Mouse (Mus musculus) large intestine, adult 2 months (tissue): ENCODE data around the gene Lrrc4b. TPM values are rescaled to one million over a fixed set of nuclear protein-coding genes. Genes with fewer than 3 reads are reported as not detected.

Experiments
- DNase-seq: peaks from one replicate; pipeline ENCODE4 v3.0.0-alpha.2; 2012; ENCODE audit warnings: low read depth, low spot score
- WGBS: fragments of 180-500 bp; shearing (Covaris S2); methylation state at CpG from one replicate; pipeline ENCODE4 v1.1.7; 2018; 5-methylcytosine and 5-hydroxymethylcytosine counted together
- polyA plus RNA-seq: library from polyadenylated mRNA; depleted of rRNA; stranded (reverse); fragments of >200 nt; gene quantifications from 2 replicates; pipeline ENCODE4 v1.2.3, GENCODE M21; 2012; rRNA removed

Lrrc4b gene
- 0.97 TPM in 2 replicates for polyA plus RNA-seq

DNA sequence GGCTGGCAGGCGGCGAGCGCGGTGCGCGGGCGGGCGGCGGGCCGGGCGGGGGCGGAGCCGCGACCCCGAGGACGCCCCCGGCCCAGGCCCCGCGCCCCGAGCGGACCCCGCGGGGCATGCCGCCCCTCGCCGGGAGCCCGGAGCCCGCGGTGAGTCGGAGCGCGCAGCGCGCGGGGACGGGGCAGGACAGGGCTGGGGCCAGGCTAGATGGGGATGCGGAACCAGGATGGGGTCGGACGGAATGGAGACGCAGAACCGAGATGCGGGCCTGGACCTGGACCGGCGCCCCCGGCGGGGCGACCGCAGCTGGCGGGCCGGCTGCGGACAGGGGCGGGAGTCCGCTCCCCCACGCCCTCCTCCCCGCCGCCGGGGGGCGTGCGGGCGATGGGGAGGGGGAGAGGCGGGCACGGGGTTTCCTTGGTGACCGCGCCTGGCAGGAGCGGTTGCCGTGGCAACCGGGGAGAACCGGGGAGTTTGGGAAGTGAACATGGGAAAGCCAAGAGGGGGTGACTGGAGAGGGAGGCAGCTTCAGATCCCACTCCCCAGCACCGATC lies at the start of gene Lrrc4b:
Gene Lrrc4b, plus strand, starts transcription at position 51 of the 554 bp plus-strand sequence.
- DNase-seq: no peak
- WGBS: 3% methylated on average over 48 of the region's 69 CpGs

DNA sequence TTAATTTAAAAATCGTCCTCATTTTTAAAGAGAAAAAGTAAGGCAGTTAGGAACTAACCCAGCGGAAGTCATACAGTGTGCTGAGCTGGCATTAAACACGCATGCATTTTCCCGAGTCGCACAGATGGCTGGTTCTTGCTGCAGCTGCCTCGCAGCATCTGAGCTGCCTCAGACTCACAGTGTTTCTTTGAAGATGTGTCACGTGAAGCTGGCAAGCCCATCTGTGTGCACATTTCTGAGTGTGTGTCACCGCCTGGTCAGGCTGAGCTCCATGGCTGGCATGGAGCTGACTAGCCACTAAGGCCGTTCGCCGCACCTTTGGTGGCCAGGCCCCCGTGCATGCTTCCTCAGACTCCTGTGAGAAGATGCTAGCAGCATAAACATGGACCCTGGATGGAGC lies 46.3 kb upstream of the Lrrc4b start:
- no peak for DNase-seq

DNA sequence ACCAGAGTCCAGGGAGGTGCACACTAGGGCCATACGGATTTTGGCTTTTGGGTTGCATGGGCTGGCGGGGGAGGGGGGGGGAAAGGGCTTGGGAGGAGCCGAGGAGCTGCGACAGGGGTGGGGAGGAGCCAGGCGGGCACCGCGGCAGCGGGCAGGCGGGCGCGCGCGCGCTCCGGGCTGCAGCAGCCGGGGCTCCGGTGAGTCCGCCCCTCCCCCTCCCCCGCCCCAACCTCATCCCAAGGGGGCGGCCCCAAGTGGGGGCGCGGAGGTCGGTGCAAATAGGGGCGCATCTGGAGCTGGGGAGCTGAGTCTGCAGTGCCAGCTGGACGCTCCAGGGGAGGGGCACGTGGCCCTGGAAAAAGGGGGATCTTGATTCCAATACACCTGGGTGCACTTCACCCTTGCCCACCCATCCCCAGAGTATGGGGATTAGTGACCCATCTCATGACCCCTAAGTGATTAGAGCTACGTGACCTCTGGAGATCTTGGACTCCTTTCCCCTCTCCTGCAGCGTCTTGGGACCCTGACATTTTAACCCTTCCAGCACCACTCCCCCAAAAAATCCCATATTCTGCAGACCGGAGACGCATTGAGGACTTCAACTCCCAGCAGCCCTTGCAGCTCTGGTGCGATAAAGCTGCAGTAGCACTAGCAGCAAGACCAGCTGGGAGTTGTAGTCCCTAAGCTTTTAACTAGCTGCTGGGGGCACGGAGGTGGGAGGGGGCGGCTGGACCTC lies 44.7 kb upstream of the Lrrc4b start, which contains the start of gene Syt3:
Gene Syt3, plus strand, starts transcription at position 123 of the 736 bp plus-strand sequence.
- WGBS: under 1% methylated on average over 30 of the region's 33 CpGs
- DNase-seq: no peak

More for the DNA sequence above, 46.3 kb upstream of the Lrrc4b start:
- WGBS: 69% methylated on average over 12 of the region's 12 CpGs

DNA sequence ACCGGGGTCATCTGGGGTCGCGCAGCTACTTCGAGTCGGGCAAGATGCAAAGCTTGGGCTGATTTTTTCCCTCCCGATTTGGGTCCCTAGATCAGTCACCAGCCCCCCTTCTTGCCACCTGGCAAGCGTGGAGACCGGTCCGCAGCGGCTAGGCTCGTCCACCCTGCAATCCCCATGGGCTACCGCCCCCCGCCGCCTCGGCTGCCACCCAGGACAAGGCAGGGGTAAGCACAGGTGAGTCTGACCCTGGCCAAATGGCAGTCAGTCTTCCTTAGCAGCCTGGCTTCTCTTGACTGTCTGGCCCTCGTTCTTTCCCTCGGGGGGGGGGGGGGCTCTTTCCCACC lies 44.1 kb upstream of the Lrrc4b start:
- DNase-seq: no peak
- 1% methylated on average over 17 of the region's 17 CpGs for WGBS

DNA sequence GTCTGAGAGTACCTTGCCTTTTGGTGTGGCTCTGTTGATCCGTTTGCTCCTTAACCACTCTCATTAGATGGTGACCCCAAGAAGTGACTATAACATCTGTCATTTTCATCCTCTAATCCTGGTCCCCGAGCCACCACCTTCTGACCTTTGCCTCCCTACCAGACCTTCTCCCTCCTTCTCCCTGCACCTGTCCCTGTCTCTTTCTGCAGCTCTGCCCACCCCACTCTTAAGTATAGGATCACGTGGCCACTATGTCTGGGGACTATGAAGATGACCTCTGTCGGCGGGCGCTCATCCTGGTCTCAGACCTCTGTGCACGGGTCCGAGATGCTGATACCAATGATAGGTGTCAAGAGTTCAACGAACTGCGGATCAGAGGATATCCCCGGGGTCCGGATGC lies 43.1 kb upstream of the Lrrc4b start, which contains the start of gene 1700008O03Rik:
Gene 1700008O03Rik, minus strand, starts transcription at position 101 of the 400 bp plus-strand sequence.
- 78% methylated on average over 12 of the region's 12 CpGs for WGBS
- no peak for DNase-seq

DNA sequence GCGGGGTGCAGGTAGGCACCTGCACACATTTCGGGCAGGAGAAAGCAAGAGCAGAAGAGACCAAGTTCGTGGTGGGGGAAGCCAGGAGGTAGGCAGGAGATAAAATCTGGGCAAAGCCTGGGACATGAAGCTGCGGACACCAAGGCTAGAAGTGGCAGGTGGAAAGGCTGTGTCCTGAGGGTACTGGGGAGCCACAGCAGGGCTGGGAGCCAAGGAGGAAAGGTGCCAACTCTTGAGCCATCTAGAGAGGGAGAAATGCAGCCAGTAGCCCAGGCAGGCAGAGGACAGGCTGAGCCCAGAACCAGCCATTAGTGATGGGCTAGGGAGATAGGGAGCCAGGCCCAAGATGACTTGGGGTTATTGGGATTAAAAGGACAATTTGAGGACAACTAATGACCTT lies 37.0 kb upstream of the Lrrc4b start:
- 79% methylated on average over 4 of the region's 4 CpGs for WGBS
- no peak for DNase-seq

DNA sequence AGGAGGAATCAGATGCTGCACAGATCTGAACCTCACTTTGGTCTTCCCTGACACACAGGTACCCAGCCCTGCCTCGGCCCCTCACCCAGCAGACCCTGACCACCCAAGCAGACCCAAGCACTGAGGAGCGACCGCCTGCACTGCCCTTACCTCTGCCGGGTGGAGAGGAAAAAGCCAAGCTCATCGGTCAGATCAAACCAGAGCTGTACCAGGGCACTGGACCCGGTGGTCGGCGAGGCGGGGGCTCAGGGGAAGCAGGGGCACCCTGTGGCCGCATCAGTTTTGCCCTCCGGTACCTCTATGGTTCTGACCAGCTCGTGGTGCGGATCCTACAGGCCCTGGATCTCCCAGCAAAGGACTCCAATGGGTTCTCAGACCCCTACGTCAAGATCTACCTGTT lies 36.5 kb upstream of the Lrrc4b start:
- WGBS: 82% methylated on average over 14 of the region's 14 CpGs
- DNase-seq: no peak

DNA sequence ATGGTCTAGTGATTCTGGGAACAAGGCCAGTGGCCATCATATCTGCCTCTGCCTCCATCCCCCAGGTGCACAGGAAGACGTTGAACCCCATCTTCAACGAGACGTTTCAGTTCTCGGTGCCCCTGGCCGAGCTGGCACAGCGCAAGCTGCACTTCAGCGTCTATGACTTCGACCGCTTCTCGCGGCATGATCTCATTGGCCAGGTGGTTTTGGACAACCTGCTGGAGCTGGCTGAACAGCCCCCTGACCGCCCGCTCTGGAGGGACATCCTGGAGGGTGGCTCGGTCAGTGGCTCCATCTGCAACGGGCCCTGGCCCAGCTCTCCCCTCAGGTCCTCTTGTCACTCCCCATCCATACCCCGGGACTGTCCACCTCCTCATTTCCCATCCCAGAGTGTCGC lies 35.5 kb upstream of the Lrrc4b start:
- WGBS: 89% methylated on average over 17 of the region's 17 CpGs
- no peak for DNase-seq

DNA sequence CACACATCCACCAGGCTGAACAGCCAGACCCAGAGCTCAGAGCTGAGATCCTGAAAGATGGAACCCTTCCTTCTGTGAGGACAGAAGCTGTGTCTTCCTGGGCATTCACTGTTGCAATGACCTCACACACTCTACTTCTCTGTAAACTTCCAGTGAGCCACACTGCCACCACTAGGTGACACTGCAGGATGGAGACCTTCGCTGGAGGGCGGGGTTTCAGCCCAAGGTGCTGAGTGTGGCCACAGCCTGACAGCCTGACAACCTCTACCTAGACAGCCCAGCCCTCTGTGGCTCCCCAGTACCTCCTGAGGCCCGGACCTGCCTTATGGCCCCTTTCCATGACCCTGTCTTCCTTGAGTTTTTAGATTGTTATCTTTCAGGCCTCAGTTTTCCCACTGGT lies 30.2 kb upstream of the Lrrc4b start:
- 13% methylated on average over 3 of the region's 3 CpGs for WGBS
- DNase-seq: peak; percentile 28

DNA sequence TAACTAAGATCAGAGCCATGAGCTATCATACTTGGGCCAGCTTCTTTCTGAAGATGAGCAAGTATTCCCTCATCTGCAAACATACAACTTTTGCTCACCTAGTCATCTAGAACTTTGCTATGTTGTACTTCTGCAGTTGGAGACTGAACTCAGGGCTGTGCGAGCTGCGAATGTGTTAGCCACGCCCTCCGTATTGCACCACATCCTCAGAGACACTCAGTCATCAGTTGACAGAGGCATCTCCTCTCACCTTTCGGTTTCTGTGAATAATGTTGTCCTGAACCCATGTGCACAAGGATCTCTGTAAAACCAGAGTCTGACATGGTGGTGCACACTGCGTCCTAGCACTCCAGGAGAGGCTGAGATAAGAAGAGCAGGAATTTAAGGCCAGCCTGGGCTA lies 27.1 kb upstream of the Lrrc4b start:
- DNase-seq: no peak
- 53% methylated on average over 6 of the region's 6 CpGs for WGBS

DNA sequence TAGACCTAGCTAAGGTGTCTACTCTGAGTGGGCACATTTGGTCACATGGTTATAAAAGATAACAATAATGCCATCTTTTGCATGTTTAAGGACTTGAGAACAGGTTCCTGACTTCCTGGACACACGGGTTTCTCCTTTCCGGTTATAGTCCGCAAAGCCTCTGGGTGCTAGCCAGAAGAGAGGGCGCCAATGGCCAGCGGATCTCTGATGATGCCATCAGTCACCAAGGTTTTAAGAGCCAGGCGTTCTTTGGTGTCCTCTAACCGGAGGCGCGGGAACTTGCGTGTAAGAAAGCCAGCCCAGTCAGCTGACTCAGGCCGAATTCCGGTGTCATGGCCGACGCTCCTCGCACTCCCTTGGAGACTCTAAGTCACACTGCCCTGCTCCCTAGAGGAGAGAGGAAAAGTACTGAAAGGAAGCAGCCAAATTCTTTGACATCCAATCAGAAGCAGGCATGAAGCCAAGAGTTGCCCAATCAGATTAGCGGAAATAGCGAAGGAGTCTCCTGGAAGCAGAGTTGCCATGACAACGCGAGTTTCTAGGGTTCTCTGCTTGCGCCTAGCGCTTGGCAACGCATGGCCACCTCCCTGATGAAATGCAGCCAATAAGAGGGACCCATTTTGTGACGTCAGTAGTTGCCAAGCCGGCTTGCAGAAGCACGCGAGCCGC lies 23.3 kb upstream of the Lrrc4b start:
- peak; percentile 16 for DNase-seq
- 4% methylated on average over 27 of the region's 27 CpGs for WGBS

DNA sequence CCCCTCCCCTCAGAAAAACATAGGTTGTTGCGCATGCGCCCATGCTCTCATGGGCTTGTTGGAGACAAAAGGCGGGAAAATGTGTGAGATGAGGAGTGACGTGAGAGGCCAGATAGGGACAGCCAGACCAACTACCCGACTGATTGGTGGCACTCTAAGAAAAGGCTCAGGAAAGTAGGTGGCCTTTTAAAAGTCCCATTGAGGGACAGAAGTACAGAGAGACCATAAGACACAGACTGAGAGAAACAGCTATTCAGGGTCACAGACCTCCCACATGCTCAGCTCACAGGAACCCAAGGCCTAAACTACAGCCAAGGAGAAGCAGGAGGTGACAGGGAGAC lies 22.8 kb upstream of the Lrrc4b start:
- WGBS: 5% methylated on average over 5 of the region's 5 CpGs
- DNase-seq: no peak

DNA sequence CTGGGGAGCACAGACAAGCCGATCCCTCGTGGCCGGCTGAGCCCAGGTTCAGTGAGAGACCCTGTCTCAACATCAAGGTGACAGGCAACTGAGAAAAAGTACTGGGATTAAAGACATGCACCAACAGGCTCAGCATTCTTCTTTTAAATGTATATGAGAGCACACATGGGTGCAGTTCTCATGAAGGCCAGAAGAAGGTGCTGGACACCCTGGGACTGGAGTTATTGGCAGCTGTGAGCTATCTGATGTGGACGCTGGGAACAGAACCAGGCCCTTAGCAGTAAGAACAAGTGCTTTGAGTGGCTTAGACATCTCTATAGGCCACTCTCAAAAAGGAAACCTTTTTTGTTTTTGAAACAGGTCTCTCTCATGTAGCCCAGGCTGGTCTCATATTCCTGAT lies 17.7 kb upstream of the Lrrc4b start:
- 79% methylated on average over 4 of the region's 4 CpGs for WGBS
- no peak for DNase-seq

DNA sequence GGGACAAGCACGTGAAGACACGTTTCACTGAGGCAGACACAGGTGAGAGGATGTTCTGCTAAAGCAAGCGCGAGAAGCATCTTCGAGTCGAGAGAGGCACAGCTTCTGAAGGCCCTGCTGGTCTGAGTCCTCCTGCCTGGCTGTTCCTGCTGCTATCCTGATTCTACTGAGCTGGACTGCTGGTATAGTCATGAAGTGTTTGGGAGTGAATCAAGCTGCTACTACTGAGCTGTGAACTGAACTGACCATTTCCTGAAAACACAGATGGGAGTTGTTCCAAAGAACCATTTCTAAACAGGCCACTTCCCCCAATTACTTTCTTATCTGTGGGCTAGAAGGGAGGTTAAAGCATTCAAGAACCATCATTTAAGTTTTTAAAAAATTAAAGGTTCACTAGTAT lies 15.5 kb upstream of the Lrrc4b start:
- DNase-seq: no peak
- WGBS: 84% methylated on average over 6 of the region's 6 CpGs

DNA sequence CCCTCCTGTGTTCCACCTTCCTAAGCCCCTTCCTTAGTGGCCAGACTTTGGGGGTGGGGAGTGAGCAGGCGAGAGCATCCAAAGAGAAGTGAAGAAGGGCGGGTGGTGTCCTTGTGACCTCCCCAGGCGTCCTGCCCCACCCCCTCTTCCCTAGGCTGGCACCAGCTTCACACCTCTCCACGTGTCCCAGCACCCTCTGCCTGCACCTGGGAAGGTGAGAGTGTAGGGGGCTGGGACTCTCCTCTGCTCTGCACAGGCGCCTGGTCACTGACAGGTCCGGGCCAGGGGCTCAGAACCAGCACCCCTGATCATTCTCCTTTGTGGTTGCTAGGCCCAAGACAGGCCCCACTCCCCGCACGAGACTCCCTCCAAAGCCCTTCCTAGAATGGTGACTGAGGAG lies 1.2 kb upstream of the Lrrc4b start:
- WGBS: 12% methylated on average over 8 of the region's 8 CpGs

DNA sequence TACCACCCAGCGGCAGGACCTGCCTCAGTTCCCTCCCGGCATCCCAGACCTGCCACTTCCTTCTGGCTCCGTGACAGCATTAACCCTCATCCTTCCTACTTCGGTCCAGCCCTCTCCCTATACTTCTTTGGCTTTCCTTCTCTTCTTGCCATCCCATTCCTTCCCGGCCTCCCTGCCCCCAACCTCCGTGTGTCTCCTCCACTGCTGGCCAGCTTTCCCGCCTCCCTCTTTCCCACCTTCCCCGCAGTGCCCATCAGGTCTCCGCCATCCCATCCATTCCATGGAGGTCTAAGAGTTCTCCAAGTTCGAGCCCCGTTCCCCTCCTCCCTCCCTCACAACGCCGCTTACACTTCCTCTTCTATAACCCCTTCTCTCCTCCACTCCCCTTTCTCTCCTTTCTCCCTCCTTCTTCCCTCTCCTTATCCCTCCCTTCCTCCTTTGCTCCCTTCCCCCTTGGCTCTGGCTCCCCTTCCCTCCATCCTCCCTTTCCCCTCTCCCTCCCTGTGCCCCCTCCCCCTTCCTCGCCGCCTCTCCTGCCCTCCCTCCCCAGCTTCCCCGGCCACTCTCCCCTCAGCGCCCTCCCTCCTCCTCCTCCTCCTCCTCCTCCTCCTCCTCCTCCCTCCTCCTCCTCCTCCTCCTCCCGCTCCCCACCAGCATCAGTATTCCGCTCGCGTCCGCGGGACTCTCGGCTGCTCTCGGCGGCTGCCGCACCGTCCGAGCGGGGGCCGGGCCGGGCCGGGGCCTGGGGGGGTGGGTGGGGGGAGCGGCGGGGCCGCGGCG lies 457 bp upstream of the Lrrc4b start:
- no peak for DNase-seq
- 5% methylated on average over 13 of the region's 38 CpGs for WGBS

More for the DNA sequence above, 1.2 kb upstream of the Lrrc4b start:
- no peak for DNase-seq

DNA sequence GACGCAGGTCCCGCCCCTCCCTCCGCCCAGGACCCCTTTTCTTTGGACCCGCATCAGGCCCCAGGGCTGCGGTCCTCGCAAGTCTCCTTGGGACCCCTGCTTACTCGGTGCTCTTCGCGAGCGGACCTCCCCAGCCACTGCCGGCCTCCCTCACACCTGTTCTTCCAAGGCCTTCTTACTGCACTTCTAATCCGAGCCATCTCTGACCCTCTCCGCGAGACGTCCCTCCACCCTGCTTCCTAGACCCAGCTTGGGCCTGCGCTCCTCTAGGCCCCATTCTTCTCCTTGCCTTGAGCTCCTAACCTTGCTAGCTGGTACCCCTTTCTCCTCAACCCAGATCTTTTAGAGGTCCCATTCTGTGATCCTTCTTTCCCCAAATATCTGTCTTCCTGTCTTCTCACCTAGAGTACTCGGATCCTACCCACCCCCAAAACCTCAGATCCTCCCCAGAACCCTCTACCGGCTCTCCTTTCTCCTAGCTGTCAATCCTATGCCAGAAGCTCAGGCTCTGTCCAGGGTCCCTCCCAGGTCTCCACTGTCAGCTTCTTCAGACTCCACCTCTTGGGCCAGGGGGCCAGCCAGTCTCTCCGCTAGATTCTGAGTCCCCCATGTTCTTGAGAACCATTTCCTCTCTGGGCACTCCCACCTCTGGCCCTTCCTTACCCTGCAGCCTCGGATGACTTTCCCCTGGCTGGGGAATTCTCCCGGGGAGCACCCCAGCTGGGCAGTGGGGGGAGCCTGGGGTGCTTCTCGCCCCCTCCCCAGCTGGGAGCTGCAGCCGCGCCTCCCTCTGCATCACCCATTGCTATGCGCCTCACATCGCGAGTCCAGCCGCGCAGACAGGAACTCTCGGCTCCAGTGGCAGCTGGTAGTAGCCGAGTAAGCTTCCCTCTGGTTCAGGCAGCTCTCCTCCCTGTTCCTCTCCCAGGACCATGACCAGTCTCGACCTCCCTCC lies 993 bp downstream of the Lrrc4b start:
- no peak for DNase-seq
- 6% methylated on average over 32 of the region's 32 CpGs for WGBS

DNA sequence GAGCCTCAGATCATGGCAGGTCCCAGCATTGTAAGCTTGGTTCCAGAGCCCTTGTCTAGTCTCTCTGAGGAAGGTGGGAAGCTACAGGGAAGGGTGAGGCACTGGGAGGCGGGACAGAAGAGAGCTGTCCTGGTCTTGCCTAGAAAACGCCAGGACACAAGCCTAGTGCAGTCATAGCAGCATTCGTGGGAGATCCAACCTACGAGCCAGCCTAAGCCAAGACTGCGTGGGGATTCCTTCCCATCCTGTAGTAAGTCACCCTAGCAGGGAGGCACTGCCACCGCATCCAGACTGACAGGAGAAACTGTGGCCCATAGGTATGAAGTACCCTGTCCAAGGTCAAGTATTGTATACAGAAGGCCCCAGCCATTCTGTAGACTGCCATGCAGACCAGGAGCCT lies 3.7 kb downstream of the Lrrc4b start:
- no peak for DNase-seq
- WGBS: 61% methylated on average over 6 of the region's 6 CpGs

DNA sequence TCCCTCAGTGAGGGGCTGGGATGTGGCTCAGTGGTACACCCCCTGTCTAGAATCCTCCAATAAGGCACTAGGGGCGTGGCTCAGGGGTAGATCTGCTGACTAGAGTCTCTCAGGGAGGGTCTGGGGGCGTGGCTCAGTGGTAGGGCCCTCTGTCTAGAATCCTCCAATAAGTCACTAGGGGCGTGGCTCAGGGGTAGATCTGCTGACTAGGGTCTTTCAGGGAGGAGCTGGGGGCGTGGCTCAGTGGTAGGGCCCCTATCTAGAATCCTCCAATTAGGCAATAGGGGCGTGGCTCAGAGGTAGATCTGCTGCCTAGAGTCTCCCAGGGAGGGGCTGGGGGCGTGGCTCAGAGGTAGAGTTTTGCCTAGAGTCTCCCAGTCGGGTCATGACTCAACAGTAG lies 4.6 kb downstream of the Lrrc4b start:
- WGBS: 6% methylated on average over 7 of the region's 7 CpGs
- DNase-seq: no peak
